Mouse (Mus musculus): ENCODE data around the gene Arhgef28. TPM values are rescaled to one million over a fixed set of nuclear protein-coding genes. Genes with fewer than 3 reads are reported as not detected.

Gene Arhgef28
- total RNA-seq (2021) = 10 to 100 TPM; 37.4 to 40.7 TPM
- long read RNA-seq, experiment 1, full-length matches to known transcripts = 2 of 22 reads
- long read RNA-seq, experiment 1, partial matches to known transcripts = 7 of 22 reads
- long read RNA-seq, experiment 1, other reads (novel, unspliced or antisense) = 13 of 22 reads
- long read RNA-seq, experiment 2, full-length matches to known transcripts = 6 of 28 reads
- long read RNA-seq, experiment 2, partial matches to known transcripts = 9 of 28 reads
- long read RNA-seq, experiment 2, other reads (novel, unspliced or antisense) = 13 of 28 reads

DNA sequence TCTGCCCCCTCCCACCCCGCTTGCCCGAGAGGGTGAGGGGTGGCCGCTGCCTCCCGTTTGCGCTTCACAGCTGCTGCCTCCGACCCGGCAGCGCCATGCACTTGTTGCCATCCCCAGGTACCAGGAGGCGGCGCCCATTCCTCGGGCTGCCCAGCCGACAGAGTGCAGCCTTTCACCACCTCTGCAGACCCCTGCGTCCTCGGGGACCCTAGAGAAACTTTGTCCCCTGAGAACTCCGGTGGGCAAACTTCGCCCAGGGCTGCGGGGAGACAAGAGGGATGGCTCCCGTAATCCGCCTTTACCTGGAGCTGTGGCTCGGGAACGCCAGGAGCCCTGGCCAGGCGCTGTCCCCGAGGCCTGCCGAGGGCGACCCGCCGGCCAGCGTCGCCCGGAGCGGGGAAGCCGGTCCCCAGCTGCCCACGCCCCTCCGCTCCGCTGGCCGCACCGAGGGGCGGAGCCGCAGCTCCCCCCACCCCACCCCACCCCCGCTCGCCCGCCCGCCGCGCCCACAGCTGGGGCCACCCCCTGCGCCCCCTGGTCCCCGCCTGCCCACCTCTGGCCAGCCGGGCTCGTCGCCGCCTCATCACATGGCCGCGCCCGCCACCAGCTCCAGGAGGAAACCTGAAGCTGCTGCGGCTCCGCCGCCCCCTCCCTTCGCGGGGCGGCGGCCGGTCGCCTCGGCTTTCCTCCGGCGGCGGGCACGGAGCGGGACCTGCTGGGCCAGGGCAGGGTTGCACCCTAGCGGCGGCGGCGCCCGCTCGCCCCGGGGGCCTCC is at the start of gene Arhgef28:
Gene Arhgef28, minus strand, starts transcription at position 669 of the 775 bp plus-strand sequence.
- Histone ChIP-seq H3K27ac (peak within 1 kb of the TSS; percentile 83), H3K4me3 (peak within 1 kb of the TSS; percentile 57)
- TF ChIP-seq CTCF (IDR thresholded peaks at IDR 0.05) = peak; percentile 51
- DNase-seq (ENCODE audit: extremely low spot score in 1 of 2, low spot score in 2 of 2) = peak; percentile 51 to 57
- intact Hi-C loops (cut with DNase I) = loop anchor here (5.0 kb wide), 2 partner anchors 69 to 174 kb away; no protein-coding TSS in a partner anchor

GRCm38 (mm10) chr13:98254921-98255320 is 48.7 kb upstream of the Arhgef28 start:
- Histone ChIP-seq H3K27ac (no peak overlapping the region; the same call in 1 of the 2 replicates), H3K4me3 (no peak overlapping the region)
- intact Hi-C loops (cut with DNase I) = loop anchor here (10.0 kb wide), 1 partner anchor 1080 kb away; no protein-coding TSS in a partner anchor
- peak; percentile 60 for TF ChIP-seq CTCF (IDR thresholded peaks at IDR 0.05)
- peak; percentile 59 to 65 for DNase-seq (ENCODE audit: extremely low spot score in 1 of 2, low spot score in 2 of 2)

GRCm38 (mm10) chr13:98249594-98249993 is 43.4 kb upstream of the Arhgef28 start:
- Histone ChIP-seq H3K4me3 (no peak overlapping the region), H3K27ac (no peak overlapping the region)
- no peak for DNase-seq (ENCODE audit: extremely low spot score in 1 of 2, low spot score in 2 of 2)
- no peak for TF ChIP-seq CTCF (IDR thresholded peaks at IDR 0.05)
- intact Hi-C loops (cut with DNase I) = no loop called here

DNA sequence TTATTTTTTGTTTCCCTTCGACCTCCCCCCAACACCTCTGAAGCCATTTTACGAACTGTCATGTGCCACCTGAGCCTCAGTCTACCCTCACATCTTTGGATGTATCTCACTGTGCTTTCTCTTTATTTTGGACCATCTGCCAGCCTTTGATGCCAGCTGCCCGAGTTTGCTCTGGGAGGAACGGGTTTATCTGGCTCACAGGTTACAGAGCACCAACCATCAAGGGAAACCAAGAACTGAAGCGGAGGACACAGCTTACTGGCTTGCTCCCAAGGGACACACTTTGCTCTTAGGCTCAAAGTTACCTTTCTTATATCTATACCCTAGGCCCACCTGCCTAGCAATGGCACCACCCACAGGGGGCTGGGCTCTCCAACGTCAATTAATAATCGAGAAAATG is 39.1 kb upstream of the Arhgef28 start:
- DNase-seq (ENCODE audit: extremely low spot score in 1 of 2, low spot score in 2 of 2) = no peak
- intact Hi-C loops (cut with DNase I) = no loop called here
- no peak overlapping the region for H3K4me3 ChIP-seq
- TF ChIP-seq CTCF (IDR thresholded peaks at IDR 0.05) = no peak
- no peak overlapping the region for H3K27ac ChIP-seq

- Histone ChIP-seq H3K4me3 (no peak overlapping the region), H3K27ac (no peak overlapping the region)
- TF ChIP-seq CTCF (IDR thresholded peaks at IDR 0.05) = no peak
- intact Hi-C loops (cut with DNase I) = loop anchor here (5.0 kb wide), 1 partner anchor 1007 kb away; no protein-coding TSS in a partner anchor
- DNase-seq (ENCODE audit: extremely low spot score in 1 of 2, low spot score in 2 of 2) = no peak
Measured at GRCm38 (mm10) chr13:98244571-98245350, 38.5 kb upstream of the Arhgef28 start.

- TF ChIP-seq CTCF (IDR thresholded peaks at IDR 0.05) = no peak
- H3K27ac ChIP-seq = no peak overlapping the region
Measured at GRCm38 (mm10) chr13:98241531-98242282, 35.5 kb upstream of the Arhgef28 start.

DNA sequence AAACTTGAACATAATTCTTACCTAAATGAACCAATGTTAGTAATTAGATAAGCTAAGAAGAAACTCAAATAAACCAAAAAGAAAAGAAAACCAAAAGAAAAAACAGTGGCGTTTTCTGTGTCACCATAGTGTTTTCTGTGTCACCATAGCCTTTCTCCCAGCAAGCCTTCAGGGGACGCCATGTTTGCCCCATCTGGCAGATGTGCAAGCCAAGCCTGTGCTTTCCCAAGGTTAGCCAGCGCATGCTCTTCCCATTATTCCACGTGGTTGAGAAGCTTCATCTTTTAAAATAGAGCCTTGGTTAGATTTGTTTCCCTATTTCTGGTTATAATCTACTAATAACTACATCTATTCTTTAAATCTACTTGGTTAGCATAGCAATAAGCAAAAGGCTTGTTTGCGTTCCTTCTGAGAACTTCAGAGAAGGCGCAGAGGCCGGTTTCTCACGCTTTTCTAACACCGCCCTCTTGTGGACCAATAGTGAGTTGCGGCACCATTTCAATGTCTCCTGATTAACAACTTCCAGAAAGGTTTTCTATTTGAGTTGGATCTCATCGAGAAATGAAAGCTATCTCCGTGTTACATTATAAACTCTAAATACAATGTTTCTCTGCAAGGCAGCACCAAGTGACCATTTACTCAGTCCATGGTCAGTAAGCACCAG is 33.9 kb upstream of the Arhgef28 start:
- TF ChIP-seq CTCF (IDR thresholded peaks at IDR 0.05) = peak; percentile 97
- intact Hi-C loops (cut with DNase I) = loop anchor here (1.0 to 5.0 kb wide), 2 partner anchors 209 to 1003 kb away; no protein-coding TSS in a partner anchor
- Histone ChIP-seq H3K27ac (no peak overlapping the region), H3K4me3 (no peak overlapping the region)
- peak; percentile 72 to 80 for DNase-seq (ENCODE audit: extremely low spot score in 1 of 2, low spot score in 2 of 2)

More at GRCm38 (mm10) chr13:98241531-98242282, 35.5 kb upstream of the Arhgef28 start:
- no peak for DNase-seq (ENCODE audit: extremely low spot score in 1 of 2, low spot score in 2 of 2)
- no peak overlapping the region for H3K4me3 ChIP-seq
- intact Hi-C loops (cut with DNase I) = loop anchor here (5.0 kb wide), 1 partner anchor 1004 kb away; no protein-coding TSS in a partner anchor

GRCm38 (mm10) chr13:98235451-98235850 is 29.2 kb upstream of the Arhgef28 start:
- Histone ChIP-seq H3K27ac (no peak overlapping the region), H3K4me3 (no peak overlapping the region)
- intact Hi-C loops (cut with DNase I) = no loop called here
- TF ChIP-seq CTCF (IDR thresholded peaks at IDR 0.05) = no peak
- DNase-seq (ENCODE audit: extremely low spot score in 1 of 2, low spot score in 2 of 2) = no peak

- no peak overlapping the region for H3K4me3 ChIP-seq
- H3K27ac ChIP-seq = no peak overlapping the region
- DNase-seq (ENCODE audit: extremely low spot score in 1 of 2, low spot score in 2 of 2) = no peak
- no peak for TF ChIP-seq CTCF (IDR thresholded peaks at IDR 0.05)
- intact Hi-C loops (cut with DNase I) = no loop called here
Measured at GRCm38 (mm10) chr13:98230511-98230910, 24.3 kb upstream of the Arhgef28 start.

DNA sequence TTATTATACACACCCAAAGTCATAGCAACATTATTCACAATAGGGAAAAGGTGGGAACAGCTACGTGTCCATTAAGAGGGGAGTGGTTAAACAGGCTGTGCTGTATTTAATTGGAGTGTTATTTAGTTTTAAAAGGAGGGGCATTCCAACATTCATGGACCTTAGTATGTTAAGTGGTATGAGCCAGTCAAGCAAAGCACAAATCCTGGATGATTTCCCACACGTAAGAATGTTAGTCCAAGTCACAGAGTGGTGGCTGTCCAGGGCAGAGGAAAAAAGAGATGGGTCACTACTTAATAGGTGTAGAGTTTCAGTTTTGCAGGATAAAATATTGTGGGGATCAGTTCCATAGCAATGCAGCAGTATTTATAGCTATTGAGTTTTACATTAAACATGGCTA is 20.0 kb upstream of the Arhgef28 start:
- no peak for TF ChIP-seq CTCF (IDR thresholded peaks at IDR 0.05)
- Histone ChIP-seq H3K27ac (no peak overlapping the region), H3K4me3 (no peak overlapping the region)
- DNase-seq (ENCODE audit: extremely low spot score in 1 of 2, low spot score in 2 of 2) = no peak
- intact Hi-C loops (cut with DNase I) = no loop called here
